In the genomic region with DNA sequence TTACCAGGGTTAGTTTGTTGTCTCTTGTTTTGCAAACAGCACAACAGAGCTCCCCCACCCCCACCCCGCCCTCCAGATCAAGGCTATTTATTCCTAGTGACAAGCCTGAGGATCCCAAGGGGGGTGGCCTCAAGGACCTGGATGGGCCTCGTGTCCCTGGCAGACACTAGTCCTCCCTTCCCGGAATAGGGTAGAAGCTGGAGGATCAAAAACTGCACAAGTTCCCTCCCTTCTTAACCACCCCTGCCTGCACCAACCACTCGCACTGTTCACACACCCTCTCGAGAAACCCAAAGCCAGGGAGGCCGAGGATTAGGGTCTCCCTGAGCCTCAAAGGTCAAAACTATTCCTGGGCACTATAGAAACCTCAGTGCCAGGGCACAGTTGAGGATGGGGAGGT, we compare ENCODE assay signal across 8 mouse cellular contexts. TPM values are rescaled to one million over a fixed set of nuclear protein-coding genes. Genes with fewer than 3 reads are reported as not detected.
DNase-seq lines count a peak whose midpoint lies in the region; ATAC-seq and TF ChIP-seq lines count a peak whose summit lies in the region.

No protein-coding gene starts in this region.

- H3K27me3 ChIP-seq in lung, embryonic 14.5 days (ENCODE audit: insufficient read depth, low read length): peaks cover 8% of the 10 kb centered on the region; the same call in 1 of the 2 replicates
- H3K27me3 ChIP-seq in forebrain, embryonic 11.5 days (ENCODE audit: control insufficient read depth, insufficient read depth, low read length): 0 out of 2 replicates have a peak, but pooled peaks cover 2% of the 10 kb centered on the region
- peaks cover 8% of the 10 kb centered on the region; the same call in 1 of the 2 replicates for H3K27me3 ChIP-seq in intestine, embryonic 14.5 days (replicated peaks; ENCODE audit: control insufficient read depth, insufficient read depth, low read length)

- ATAC-seq in lung, embryonic 14.5 days (ENCODE audit: insufficient read depth): no peak
- no peak for ATAC-seq in forebrain, embryonic 11.5 days (replicated peaks; ENCODE audit: low FRiP score)
- ATAC-seq in intestine, embryonic 14.5 days (replicated peaks; ENCODE audit: low FRiP score, low TSS enrichment, low read depth): no peak

- H3K4me3 ChIP-seq in lung, embryonic 14.5 days (ENCODE audit: low read depth, low read length): peak overlapping the region; percentile 78
- no peak overlapping the region for H3K4me3 ChIP-seq in forebrain, embryonic 11.5 days (ENCODE audit: low read depth, low read length)
- H3K4me3 ChIP-seq in intestine, embryonic 14.5 days (ENCODE audit: low read depth, low read length): peak overlapping the region; percentile 62

- TF ChIP-seq CTCF in lung, embryonic 14.5 days (IDR thresholded peaks at IDR 0.05; ENCODE audit: low read depth): no peak

- no peak for DNase-seq in lung, embryonic 14.5 days
- DNase-seq in lung, postnatal 25 days (ENCODE audit: low spot score): no peak
- DNase-seq in forebrain, embryonic 11.5 days (ENCODE audit: low spot score): no peak
- no peak for DNase-seq in intestine, embryonic 14.5 days (ENCODE audit: low spot score)
- DNase-seq in naive thymus-derived CD4-positive, alpha-beta T cell, adult 2 months (ENCODE audit: low read depth): peak; percentile 10
- DNase-seq in T-cell, adult 2 months (ENCODE audit: low spot score): no peak
- no peak for DNase-seq in adrenal gland, postnatal 36 days
- no peak for DNase-seq in left cerebral cortex, postnatal 25 days (ENCODE audit: low spot score in 2 of 2)

- H3K4me2 ChIP-seq in lung, embryonic 14.5 days: peak overlapping the region; percentile 86
- H3K4me2 ChIP-seq in forebrain, embryonic 11.5 days (ENCODE audit: low read depth, low read length, severe bottlenecking): peak overlapping the region; percentile 98
- H3K4me2 ChIP-seq in intestine, embryonic 14.5 days (ENCODE audit: low read length): peak overlapping the region; percentile 52

- no peaks in the 10 kb centered on the region for H3K9me3 ChIP-seq in lung, embryonic 14.5 days (ENCODE audit: low read depth, low read length)
- H3K9me3 ChIP-seq in forebrain, embryonic 11.5 days (ENCODE audit: control insufficient read depth, low read length): no peaks in the 10 kb centered on the region
- no peaks in the 10 kb centered on the region for H3K9me3 ChIP-seq in intestine, embryonic 14.5 days (ENCODE audit: control insufficient read depth, low read length)

- H3K4me1 ChIP-seq in lung, embryonic 14.5 days (ENCODE audit: insufficient read depth): peaks cover 32% of the 10 kb centered on the region
- peaks cover 19% of the 10 kb centered on the region for H3K4me1 ChIP-seq in forebrain, embryonic 11.5 days (replicated peaks; ENCODE audit: control insufficient read depth, insufficient read depth, low read length)
- peaks cover 39% of the 10 kb centered on the region for H3K4me1 ChIP-seq in intestine, embryonic 14.5 days (replicated peaks; ENCODE audit: control insufficient read depth, insufficient read depth, low read length)

- WGBS in lung, embryonic 14.5 days: 9% methylated on average over 6 of the region's 6 CpGs
- WGBS in forebrain, embryonic 11.5 days: 5% methylated on average over 6 of the region's 6 CpGs
- 15% methylated on average over 6 of the region's 6 CpGs for WGBS in intestine, embryonic 14.5 days

- H3K27ac ChIP-seq in lung, embryonic 14.5 days (ENCODE audit: low read depth): peak overlapping the region; percentile 88
- H3K27ac ChIP-seq in forebrain, embryonic 11.5 days (ENCODE audit: low read depth, low read length): no peak overlapping the region
- H3K27ac ChIP-seq in intestine, embryonic 14.5 days (ENCODE audit: low read depth): peak overlapping the region; percentile 76

- H3K9ac ChIP-seq in lung, embryonic 14.5 days: no peak overlapping the region
- no peak overlapping the region for H3K9ac ChIP-seq in forebrain, embryonic 11.5 days (ENCODE audit: low read length)
- peak overlapping the region; percentile 81 for H3K9ac ChIP-seq in intestine, embryonic 14.5 days (ENCODE audit: low read length)

- intact Hi-C loops in left cerebral cortex, postnatal 25 days (cut with DNase I): no loop called here

- no peaks in the 10 kb centered on the region for H3K36me3 ChIP-seq in lung, embryonic 14.5 days (ENCODE audit: insufficient read depth)
- H3K36me3 ChIP-seq in forebrain, embryonic 11.5 days (ENCODE audit: control insufficient read depth, insufficient read depth, low read length): no peaks in the 10 kb centered on the region
- no peaks in the 10 kb centered on the region for H3K36me3 ChIP-seq in intestine, embryonic 14.5 days (ENCODE audit: control insufficient read depth, insufficient read depth, low read length)

RNA-seq across cellular contexts. Expression of gene Fhl3, which starts 0.7 kb away (rescaled TPM):
- polyA plus RNA-seq in lung, embryonic 14.5 days (2014; fragmentation: Nextera tagmentation; extraction: Ambion mirVana): 12.8 and 13.1 TPM in 2 replicates
- 5.5 and 6.4 TPM in 2 replicates for polyA plus RNA-seq in forebrain, embryonic 11.5 days (2014; fragmentation: Nextera tagmentation; extraction: Ambion mirVana)
- polyA plus RNA-seq in intestine, embryonic 14.5 days (2014; fragmentation: Nextera tagmentation; extraction: Ambion mirVana): 12.9 and 13.6 TPM in 2 replicates
- 1 to 10 TPM; 8.1 to 9.0 TPM for total RNA-seq in adrenal gland, postnatal 36 days (2021)
- total RNA-seq in left cerebral cortex, postnatal 25 days (2021): 1 to 10 TPM; 1.5 to 1.8 TPM

RNA-seq across cellular contexts. Expression of gene Utp11, which starts 6.4 kb away (rescaled TPM):
- polyA plus RNA-seq in lung, embryonic 14.5 days (2014; fragmentation: Nextera tagmentation; extraction: Ambion mirVana): 59.0 and 59.5 TPM in 2 replicates
- polyA plus RNA-seq in forebrain, embryonic 11.5 days (2014; fragmentation: Nextera tagmentation; extraction: Ambion mirVana): 55.3 and 63.2 TPM in 2 replicates
- 57.6 and 65.6 TPM in 2 replicates for polyA plus RNA-seq in intestine, embryonic 14.5 days (2014; fragmentation: Nextera tagmentation; extraction: Ambion mirVana)
- 10 to 100 TPM; 30.0 to 40.6 TPM for total RNA-seq in adrenal gland, postnatal 36 days (2021)
- 10 to 100 TPM; 13.8 to 17.9 TPM for total RNA-seq in left cerebral cortex, postnatal 25 days (2021)

RNA-seq across cellular contexts. Expression of gene Sf3a3, which starts 14.8 kb away (rescaled TPM):
- 164 and 166 TPM in 2 replicates for polyA plus RNA-seq in lung, embryonic 14.5 days (2014; fragmentation: Nextera tagmentation; extraction: Ambion mirVana)
- polyA plus RNA-seq in forebrain, embryonic 11.5 days (2014; fragmentation: Nextera tagmentation; extraction: Ambion mirVana): 218 and 220 TPM in 2 replicates
- 142 and 164 TPM in 2 replicates for polyA plus RNA-seq in intestine, embryonic 14.5 days (2014; fragmentation: Nextera tagmentation; extraction: Ambion mirVana)
- 10 to 100 TPM; 39.3 to 39.6 TPM for total RNA-seq in adrenal gland, postnatal 36 days (2021)
- 10 to 100 TPM; 31.6 to 33.7 TPM for total RNA-seq in left cerebral cortex, postnatal 25 days (2021)

RNA-seq across cellular contexts. Expression of gene Inpp5b, which starts 41.9 kb away (rescaled TPM):
- 25.5 and 34.0 TPM in 2 replicates for polyA plus RNA-seq in lung, embryonic 14.5 days (2014; fragmentation: Nextera tagmentation; extraction: Ambion mirVana)
- polyA plus RNA-seq in forebrain, embryonic 11.5 days (2014; fragmentation: Nextera tagmentation; extraction: Ambion mirVana): 34.1 and 36.8 TPM in 2 replicates
- polyA plus RNA-seq in intestine, embryonic 14.5 days (2014; fragmentation: Nextera tagmentation; extraction: Ambion mirVana): 29.4 and 31.2 TPM in 2 replicates
- 10 to 100 TPM; 15.9 to 21.0 TPM for total RNA-seq in adrenal gland, postnatal 36 days (2021)
- 10 to 100 TPM; 35.3 to 36.4 TPM for total RNA-seq in left cerebral cortex, postnatal 25 days (2021)

RNA-seq across cellular contexts. Expression of gene Pou3f1, which starts 43.2 kb away (rescaled TPM):
- polyA plus RNA-seq in lung, embryonic 14.5 days (2014; fragmentation: Nextera tagmentation; extraction: Ambion mirVana): 0.11 and 0.41 TPM in 2 replicates
- polyA plus RNA-seq in forebrain, embryonic 11.5 days (2014; fragmentation: Nextera tagmentation; extraction: Ambion mirVana): 8.6 and 11.7 TPM in 2 replicates
- 0.17 and 0.27 TPM in 2 replicates for polyA plus RNA-seq in intestine, embryonic 14.5 days (2014; fragmentation: Nextera tagmentation; extraction: Ambion mirVana)
- total RNA-seq in adrenal gland, postnatal 36 days (2021): under 1 TPM in 1 of 2 experiments, not detected in 1; 0.10 TPM
- 10 to 100 TPM; 18.2 to 18.3 TPM for total RNA-seq in left cerebral cortex, postnatal 25 days (2021)
